Mouse (Mus musculus) T-helper 1 cell (primary cell): ENCODE measurements around the gene Cyp4f16.
"Not testable (repeated sequence)": the region's sequence is repeated elsewhere in the genome, so short reads cannot be mapped to it uniquely, and the experiment has no call there.

Experiments
- in situ Hi-C: fragments of 300-600 bp; cut with MboI, MseI; formaldehyde crosslinking; loops from one replicate; pipeline ENCODE4 v1.15.1; 2025; ENCODE audit warnings: high pct_unique_total_duplicates

Cyp4f16 gene

DNA sequence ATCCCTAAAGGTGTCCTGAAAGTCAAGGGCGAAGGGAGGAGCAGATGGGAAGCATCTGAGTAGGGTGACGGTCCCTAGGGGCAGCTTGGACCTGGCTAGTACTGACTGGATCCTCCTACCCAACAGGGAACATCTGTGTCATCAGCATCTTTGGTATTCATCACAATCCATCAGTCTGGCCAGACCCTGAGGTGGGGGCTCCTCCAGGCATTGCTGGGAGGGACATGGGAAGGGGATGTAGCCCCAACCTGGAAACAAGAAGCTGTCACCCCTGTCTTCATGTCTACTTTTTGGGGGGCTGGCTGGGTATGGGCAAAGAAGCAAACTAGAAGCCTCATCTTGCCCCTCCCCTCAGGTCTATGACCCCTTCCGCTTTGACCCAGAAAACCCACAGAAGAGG is 14.0 kb downstream of the Cyp4f16 start:
- in situ Hi-C loops: loop anchor here (5.0 kb wide), 2 partner anchors 82 to 132 kb away; no protein-coding TSS in a partner anchor

DNA sequence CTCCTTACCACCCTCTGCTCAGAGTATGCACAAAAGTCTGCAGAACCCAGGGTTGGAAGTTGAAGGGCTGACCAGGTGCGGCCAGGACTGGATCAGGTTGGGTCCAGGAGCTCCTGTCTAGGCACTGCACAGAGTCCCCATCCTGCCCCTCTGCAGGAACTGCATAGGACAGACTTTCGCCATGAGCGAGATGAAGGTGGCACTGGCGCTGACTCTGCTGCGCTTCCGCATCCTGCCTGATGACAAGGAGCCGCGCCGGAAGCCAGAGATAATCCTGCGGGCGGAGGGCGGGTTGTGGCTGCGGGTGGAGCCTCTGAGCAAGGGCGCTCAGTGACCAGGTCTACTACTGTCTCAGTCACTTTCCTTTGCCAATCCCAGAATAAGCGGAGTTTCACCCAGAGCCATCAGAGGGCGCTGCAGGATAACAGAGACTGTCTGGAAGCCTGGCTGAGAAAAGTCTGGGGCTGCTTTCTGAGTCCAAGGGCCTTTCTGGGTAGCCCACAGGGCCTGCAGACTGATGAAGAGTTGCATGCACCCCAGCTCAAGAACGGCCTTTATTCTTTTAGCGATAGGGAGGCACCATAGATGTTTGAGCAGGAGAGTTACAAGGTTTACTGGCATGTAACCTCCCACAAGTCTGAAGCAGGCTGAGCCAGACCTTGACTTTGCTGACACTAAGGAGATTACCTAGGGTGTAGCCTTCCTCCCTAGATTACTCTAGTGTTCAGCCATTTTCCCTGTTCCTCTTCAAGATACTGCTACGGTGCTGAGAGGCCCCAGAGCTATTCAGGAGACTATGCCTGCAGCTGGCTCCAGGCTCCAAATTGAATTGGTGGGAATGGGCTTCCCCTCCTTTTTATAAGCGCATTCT is 14.8 kb downstream of the Cyp4f16 start:
- in situ Hi-C loops: loop anchor here (5.0 kb wide), 2 partner anchors 81 to 131 kb away; no protein-coding TSS in a partner anchor

DNA sequence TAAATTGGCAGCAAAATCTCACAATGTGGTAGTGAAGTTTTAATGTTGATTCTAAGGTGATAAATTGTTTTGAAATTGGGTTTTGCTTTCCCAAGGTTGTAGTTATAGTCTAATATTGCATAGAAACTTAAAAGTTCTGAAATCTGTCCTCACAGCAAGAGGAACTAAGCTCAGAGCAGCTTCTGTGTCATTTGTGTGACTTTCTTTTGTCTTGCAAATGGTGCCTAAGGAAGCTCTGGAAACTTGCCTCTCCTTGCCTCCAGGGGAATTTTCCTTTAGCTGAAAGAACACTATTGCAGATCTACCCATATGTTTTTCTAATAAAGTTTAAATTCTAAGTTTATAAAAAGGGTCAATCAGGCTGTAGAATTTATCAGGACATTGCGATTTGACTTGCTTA is 16.7 kb downstream of the Cyp4f16 start:
- in situ Hi-C loops: loop anchor here (5.0 kb wide), 2 partner anchors 79 to 129 kb away; no protein-coding TSS in a partner anchor

DNA sequence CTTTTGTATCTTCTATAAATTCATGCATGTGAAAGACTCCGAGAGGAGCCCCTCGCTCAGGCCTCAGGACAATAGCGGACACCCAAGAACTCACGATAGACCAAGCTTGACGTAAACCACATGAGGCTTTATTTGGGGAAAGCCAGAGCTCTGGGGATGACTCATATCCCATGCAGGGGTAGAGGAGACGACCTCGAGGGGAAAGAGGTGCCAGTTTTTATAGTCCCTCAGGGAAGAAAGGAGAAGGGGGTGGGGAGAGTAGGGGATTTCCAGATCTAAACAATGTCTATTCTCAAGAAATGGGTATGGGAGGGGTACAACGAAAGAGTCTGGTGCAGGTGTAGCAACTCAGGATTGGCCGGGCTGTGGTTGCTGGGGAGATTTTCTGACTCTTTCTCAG is 18.0 kb downstream of the Cyp4f16 start:
- in situ Hi-C loops: loop anchor here (5.0 kb wide), 2 partner anchors 78 to 128 kb away; no protein-coding TSS in a partner anchor

DNA sequence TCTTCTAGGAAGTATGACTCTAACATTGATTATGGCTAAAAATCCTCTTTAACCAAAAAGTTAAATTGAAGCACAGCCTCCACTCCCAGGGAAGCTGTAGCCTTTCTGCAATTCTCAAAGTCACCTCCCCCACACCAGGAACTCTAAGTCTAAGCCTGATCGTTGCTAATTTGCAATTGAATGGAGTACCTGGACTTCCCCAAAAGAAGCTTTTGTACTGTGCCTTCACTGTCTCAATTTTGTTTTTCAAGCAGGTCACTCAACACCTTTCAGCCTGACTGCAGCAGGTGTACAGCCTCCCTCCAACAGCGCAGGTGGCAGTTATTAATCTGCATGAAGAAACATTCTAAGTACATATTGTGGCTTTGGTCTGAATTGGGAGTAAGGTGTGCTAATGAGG is 26.9 kb downstream of the Cyp4f16 start:
- in situ Hi-C loops: not testable (repeated sequence)

DNA sequence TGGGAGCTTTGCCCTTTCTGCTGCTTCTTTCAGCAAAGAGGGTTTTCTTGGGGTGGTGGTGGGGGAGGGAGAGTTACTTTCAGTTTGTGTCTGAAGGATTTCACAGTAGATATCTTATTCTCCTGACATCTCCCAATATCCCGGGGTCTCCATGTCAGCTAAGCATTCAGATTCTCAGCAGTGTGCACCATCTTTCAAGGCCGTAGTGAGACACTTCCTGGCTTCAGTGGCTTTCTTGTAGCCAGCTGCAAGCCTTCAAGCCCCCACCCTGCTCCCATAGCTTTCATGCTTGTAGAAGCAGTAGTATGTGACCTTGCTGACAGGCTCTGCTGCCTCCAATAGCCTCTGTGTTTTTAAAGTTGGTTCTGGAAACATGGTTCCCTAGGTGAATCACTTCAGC is 36.9 kb downstream of the Cyp4f16 start:
- in situ Hi-C loops: not testable (repeated sequence)

DNA sequence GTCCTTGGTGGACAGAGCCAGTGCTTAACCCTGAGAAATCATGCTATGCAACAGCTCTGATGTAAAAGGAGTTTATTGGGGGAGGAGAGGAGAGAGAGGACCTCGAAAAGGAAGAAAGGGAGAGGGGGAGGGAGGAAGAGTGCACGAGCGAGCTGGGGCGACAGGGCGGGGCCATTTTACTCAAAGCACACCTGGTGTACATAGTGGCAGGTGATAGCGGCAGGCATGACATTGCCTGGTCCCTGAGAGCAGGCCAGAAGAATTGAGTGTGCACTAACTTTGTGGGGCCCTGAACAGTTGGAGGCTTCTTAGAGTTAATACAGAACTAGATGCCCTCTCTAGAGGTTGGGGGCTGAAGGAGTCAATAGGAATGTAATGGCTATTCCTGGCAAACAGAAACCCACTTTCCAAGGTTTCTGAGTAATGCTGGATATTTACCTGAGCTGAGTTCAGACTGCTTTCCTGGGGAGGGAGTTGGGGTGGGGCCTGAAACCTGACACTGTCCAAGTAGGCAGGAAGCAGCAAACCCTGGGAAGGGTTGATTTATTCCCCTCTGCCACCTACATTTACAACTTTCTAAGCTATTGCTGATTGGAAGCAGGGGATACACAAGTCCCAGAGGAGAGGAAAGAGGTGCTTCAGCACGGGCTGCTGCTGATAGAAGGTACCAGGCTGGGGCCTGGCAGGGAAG is 41.3 kb downstream of the Cyp4f16 start:
- in situ Hi-C loops: no loop called here

DNA sequence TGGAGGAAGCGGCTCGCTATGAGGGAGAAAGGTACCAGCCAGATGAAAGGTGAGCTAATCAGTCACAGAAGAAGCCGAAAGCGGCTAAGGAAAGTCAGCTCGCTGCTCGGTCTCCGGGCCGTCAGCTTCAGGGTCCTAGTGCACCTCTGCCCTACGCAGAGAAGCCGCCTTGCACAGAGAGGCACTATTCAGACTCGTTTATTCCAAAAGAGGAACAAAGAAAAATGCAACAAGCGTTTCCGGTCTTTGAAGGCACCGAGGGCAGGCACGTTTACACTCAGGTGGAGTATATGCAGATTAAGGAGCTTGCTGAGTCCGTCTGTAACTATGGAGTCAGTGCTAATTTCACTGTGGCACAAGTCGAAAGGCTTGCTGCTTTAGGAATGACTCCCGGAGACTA is 60.1 kb downstream of the Cyp4f16 start:
- in situ Hi-C loops: no loop called here
